Mouse (Mus musculus): ENCODE results near the gene Bloc1s5. TPM values are rescaled to one million over a fixed set of nuclear protein-coding genes. Genes with fewer than 3 reads are reported as not detected.

Gene Bloc1s5
- total and polyA plus RNA-seq, 3 experiments = 5.6 to 12.7 (median 9.3) TPM

DNA sequence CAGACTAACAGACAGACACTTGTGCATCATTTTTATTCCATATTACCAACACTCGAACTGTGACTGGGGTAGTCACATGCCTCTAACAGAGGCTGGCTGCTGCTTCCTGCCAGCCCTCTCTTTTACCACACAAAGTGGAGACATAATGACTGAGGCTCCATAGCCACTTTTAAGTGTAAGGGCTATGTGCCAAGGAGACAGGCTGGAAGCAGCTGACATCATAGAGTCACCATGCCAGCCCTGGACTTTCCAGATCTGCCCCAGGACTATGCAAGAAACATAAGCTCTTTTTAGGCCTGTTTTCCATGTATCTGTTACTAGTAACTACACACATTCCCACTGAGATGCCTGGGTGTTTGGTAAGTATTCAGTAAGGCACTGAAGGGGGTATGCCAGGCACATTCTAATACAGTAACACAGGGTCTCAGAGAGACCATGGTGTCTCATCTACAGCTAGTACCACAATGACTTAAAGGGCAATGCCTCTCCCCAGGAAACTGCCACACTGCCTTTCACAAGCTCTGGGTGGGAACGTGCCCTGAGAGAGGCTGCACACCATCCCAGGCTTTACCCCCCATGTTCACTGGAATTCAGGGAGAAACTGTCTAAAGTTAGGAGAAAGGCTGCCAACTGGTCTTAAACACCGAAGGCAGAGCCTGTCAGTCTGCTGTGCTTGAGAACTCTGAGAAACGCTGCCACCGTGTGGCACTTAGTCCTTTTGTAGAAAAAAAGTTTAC lies 9.2 kb downstream of the Bloc1s5 start:
- H3K79me2 ChIP-seq (replicated peaks; ENCODE audit: control insufficient read depth, extremely low read depth, insufficient read depth, poor library complexity, severe bottlenecking) = no peaks in the 10 kb centered on the region

DNA sequence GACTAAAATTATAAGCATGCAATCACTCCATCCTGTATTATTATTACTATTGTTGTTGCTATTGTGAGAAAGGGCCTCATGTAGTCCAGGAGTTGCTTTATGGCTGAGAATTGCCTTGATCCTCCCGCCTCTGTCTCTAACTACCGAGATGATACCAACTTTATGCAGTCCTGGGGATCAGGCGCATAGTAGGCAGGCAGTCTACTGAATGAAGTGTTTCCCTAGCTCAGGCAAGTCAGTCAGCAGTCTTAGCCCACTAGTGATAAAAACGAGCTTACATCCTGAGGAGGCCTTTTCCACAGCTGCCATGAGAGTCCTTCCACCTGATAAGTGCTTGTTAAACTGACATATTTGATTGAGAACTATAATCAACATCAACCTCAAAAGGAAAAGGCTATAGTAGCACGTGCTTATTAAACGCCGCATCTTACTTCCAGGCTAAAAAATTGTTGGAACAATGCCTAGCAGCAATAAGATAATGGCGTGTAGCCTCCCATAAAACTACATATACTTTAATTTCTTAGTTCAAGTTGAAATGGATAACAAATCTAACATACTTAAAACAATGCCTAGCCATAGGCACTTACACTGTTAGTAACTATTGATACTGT lies 10.5 kb downstream of the Bloc1s5 start:
- Histone ChIP-seq H3K36me3 (replicated peaks in 1 of 2; ENCODE audit: control insufficient read depth in 1 of 2, insufficient read depth in 1 of 2, low read length in 1 of 2) (peaks cover 0 to 51% of the 10 kb centered on the region in 2 experiments), H3K9ac (ENCODE audit: insufficient read depth, low read depth) (no peak overlapping the region), H3K4me2 (ENCODE audit: insufficient read depth, low read depth, poor library complexity, severe bottlenecking) (no peak overlapping the region), H3K4me1 (ENCODE audit: control insufficient read depth in 1 of 2, insufficient read depth in 2 of 2) (no peaks in the 10 kb centered on the region), H3K27ac (ENCODE audit: insufficient read depth, low read depth) (no peak overlapping the region), H3K79me2 (replicated peaks; ENCODE audit: control insufficient read depth, extremely low read depth, insufficient read depth, poor library complexity, severe bottlenecking) (no peaks in the 10 kb centered on the region), H3K9me3 (replicated peaks; ENCODE audit: low read length) (no peaks in the 10 kb centered on the region), H3K27me3 (replicated peaks) (no peaks in the 10 kb centered on the region), H3K4me3 (replicated peaks in 1 of 3; ENCODE audit: low read depth in 2 of 3, low read length in 2 of 3, poor library complexity in 1 of 3) (no peak overlapping the region)
- in situ Hi-C loops (cut with MboI; ENCODE audit: low pct_ligation_motif_present, low pct_unique_long_range_greater_than_20kb, low sequenced_read_pairs) (no loop called here), dilution Hi-C loops (cut with MboI; ENCODE audit: extremely low pct_ligation_motif_present, extremely low pct_unique_long_range_greater_than_20kb, low sequenced_read_pairs) (no loop called here)
- no peak for DNase-seq (ENCODE audit: extremely low read depth)
- TF ChIP-seq MXI1 (IDR thresholded peaks at IDR 0.05; ENCODE audit: low read depth, low read length) = no peak
- no peak for TF ChIP-seq KAT2A (IDR thresholded peaks at IDR 0.05; ENCODE audit: insufficient replicate concordance, low read length)
- TF ChIP-seq ZKSCAN1 (IDR thresholded peaks at IDR 0.05; ENCODE audit: borderline replicate concordance, low read depth, low read length) = no peak
- no peak for TF ChIP-seq RAD21 (IDR thresholded peaks at IDR 0.05; ENCODE audit: low read depth, low read length)
- no peak for TF ChIP-seq MAFK (IDR thresholded peaks at IDR 0.05; ENCODE audit: insufficient replicate concordance, low read length)
- TF ChIP-seq IRF4 (IDR thresholded peaks at IDR 0.05; ENCODE audit: low read depth, low read length) = no peak
- no peak for TF ChIP-seq ZMIZ1 (IDR thresholded peaks at IDR 0.05; ENCODE audit: low read depth, low read length)
- TF ChIP-seq BHLHE40 (IDR thresholded peaks at IDR 0.05; ENCODE audit: low read depth, low read length) = no peak
- no peak for TF ChIP-seq TBP (conservative IDR thresholded peaks at IDR 0.05; ENCODE audit: low read depth, low read length)
- TF ChIP-seq POLR2A (IDR thresholded peaks at IDR 0.05; ENCODE audit: low read depth, low read length) = no peak
- TF ChIP-seq MYC (IDR thresholded peaks at IDR 0.05; ENCODE audit: low read depth, low read length) = no peak
- no peak for TF ChIP-seq SMC3 (IDR thresholded peaks at IDR 0.05; ENCODE audit: low read depth, low read length)
- no peak for TF ChIP-seq MAX (IDR thresholded peaks at IDR 0.05; ENCODE audit: low read length)
- TF ChIP-seq ELF1 (IDR thresholded peaks at IDR 0.05; ENCODE audit: low read depth, low read length) = no peak
- no peak for TF ChIP-seq MAZ (IDR thresholded peaks at IDR 0.05; ENCODE audit: low read depth, low read length)

More for the DNA sequence above, 9.2 kb downstream of the Bloc1s5 start:
- H3K27ac ChIP-seq (ENCODE audit: insufficient read depth, low read depth) = no peak overlapping the region
- no peak overlapping the region for H3K4me2 ChIP-seq (ENCODE audit: insufficient read depth, low read depth, poor library complexity, severe bottlenecking)
- H3K9ac ChIP-seq (ENCODE audit: insufficient read depth, low read depth) = no peak overlapping the region
- dilution Hi-C loops (cut with MboI; ENCODE audit: extremely low pct_ligation_motif_present, extremely low pct_unique_long_range_greater_than_20kb, low sequenced_read_pairs) = no loop called here
- no peaks in the 10 kb centered on the region for H3K27me3 ChIP-seq (replicated peaks)
- H3K9me3 ChIP-seq (replicated peaks; ENCODE audit: low read length) = no peaks in the 10 kb centered on the region
- peak; percentile 24 for DNase-seq (ENCODE audit: extremely low read depth)
- H3K36me3 ChIP-seq (replicated peaks in 1 of 2; ENCODE audit: control insufficient read depth in 1 of 2, insufficient read depth in 1 of 2, low read length in 1 of 2) = peaks cover 0 to 59% of the 10 kb centered on the region in 2 experiments
- no peak overlapping the region for H3K4me3 ChIP-seq (replicated peaks in 1 of 3; ENCODE audit: low read depth in 2 of 3, low read length in 2 of 3, poor library complexity in 1 of 3)
- H3K4me1 ChIP-seq (ENCODE audit: control insufficient read depth in 1 of 2, insufficient read depth in 2 of 2) = no peaks in the 10 kb centered on the region
- TF ChIP-seq KAT2A (IDR thresholded peaks at IDR 0.05; ENCODE audit: insufficient replicate concordance, low read length) (no peak), IRF4 (IDR thresholded peaks at IDR 0.05; ENCODE audit: low read depth, low read length) (no peak), ZNF384 (IDR thresholded peaks at IDR 0.05; ENCODE audit: low read depth, low read length) (peak; percentile 61), ZMIZ1 (IDR thresholded peaks at IDR 0.05; ENCODE audit: low read depth, low read length) (no peak), TBP (conservative IDR thresholded peaks at IDR 0.05; ENCODE audit: low read depth, low read length) (no peak), SMC3 (IDR thresholded peaks at IDR 0.05; ENCODE audit: low read depth, low read length) (peak; percentile 56), MAFK (IDR thresholded peaks at IDR 0.05; ENCODE audit: insufficient replicate concordance, low read length) (no peak), USF2 (conservative IDR thresholded peaks at IDR 0.05; ENCODE audit: low read depth, low read length) (no peak), CTCF (conservative IDR thresholded peaks at IDR 0.05 in 1 of 2, IDR thresholded peaks at IDR 0.05 in 1 of 2; ENCODE audit: low read depth in 2 of 2, low read length in 2 of 2) (peak in 1 of 2 experiments; percentile 58; a peak in 2 of 4 replicates), POLR2AphosphoS2 (IDR thresholded peaks at IDR 0.05; ENCODE audit: low read depth, low read length) (no peak), RAD21 (IDR thresholded peaks at IDR 0.05; ENCODE audit: low read depth, low read length) (peak; percentile 58), MYC (IDR thresholded peaks at IDR 0.05; ENCODE audit: low read depth, low read length) (no peak)
- in situ Hi-C loops (cut with MboI; ENCODE audit: low pct_ligation_motif_present, low pct_unique_long_range_greater_than_20kb, low sequenced_read_pairs) = no loop called here

Data from CH12.LX (cell line).